Mouse (Mus musculus): ENCODE measurements around the gene Usp53.

- TF ChIP-seq GATA1 (IDR thresholded peaks at IDR 0.05; ENCODE audit: low read length), result no peak
- TF ChIP-seq TAL1 (IDR thresholded peaks at IDR 0.05; ENCODE audit: low read length), result no peak
Observed at GRCm38 (mm10) chr3:122986386-122986785, 2.1 kb upstream of the Usp53 start.

Measured in erythroblast, embryonic 14.5 days (primary cell).